Mouse (Mus musculus) cerebellum, postnatal 25 days (tissue): Measurements from ENCODE around the gene Olfr1265.

Experiments used
- DNase-seq, 2 experiments: peaks; one replicate each; pipeline ENCODE4 v3.0.0; 2021; ENCODE audit warnings: mixed read lengths in 2 of 2

Gene Olfr1265

GRCm38 (mm10) chr2:90035037-90035436 lies at the start of gene Olfr1265:
Gene Olfr1265 (plus strand): TSS chr2:90035337.
- DNase-seq: no peak

- no peak for DNase-seq
Measured at GRCm38 (mm10) chr2:89990921-89991320, 44.2 kb upstream of the Olfr1265 start, which contains the start of gene Olfr1261. Gene Olfr1261 (plus strand): TSS chr2:89991221.

- no peak for DNase-seq
Measured at GRCm38 (mm10) chr2:89999845-90000244, 35.3 kb upstream of the Olfr1265 start, which contains the start of gene Olfr1262. Gene Olfr1262 (plus strand): TSS chr2:90000145.

- DNase-seq: no peak
Measured at GRCm38 (mm10) chr2:90011831-90012230, 23.3 kb upstream of the Olfr1265 start, which contains the start of gene Olfr1263. Gene Olfr1263 (plus strand): TSS chr2:90012131.

DNA sequence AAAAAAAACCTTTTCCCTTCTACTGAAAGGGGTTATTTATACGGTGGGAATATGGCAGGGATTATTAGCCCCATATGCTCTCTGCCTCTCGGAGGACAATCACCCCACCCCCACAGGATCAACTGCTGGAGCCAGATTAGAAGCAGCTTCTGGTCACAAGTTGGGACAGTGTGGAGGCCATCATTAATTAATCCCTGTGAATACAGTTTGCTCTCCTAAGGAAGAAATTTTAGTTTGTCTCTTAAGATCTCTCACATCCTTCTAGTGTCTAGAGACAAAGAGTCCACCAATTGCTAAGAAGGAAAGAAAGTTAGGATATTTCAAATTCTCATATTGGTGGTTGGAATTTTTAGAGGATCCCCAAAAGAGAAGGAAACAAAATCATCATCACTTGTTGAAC lies 9.7 kb upstream of the Olfr1265 start, which contains the start of gene Olfr1264:
TSS of gene Olfr1264 (minus strand) at position 101 of the 400 bp plus-strand sequence.
- no peak for DNase-seq

GRCm38 (mm10) chr2:90063494-90063893 lies 28.4 kb downstream of the Olfr1265 start, which contains the start of gene Olfr140:
Gene Olfr140 (minus strand): TSS chr2:90063594.
- no peak for DNase-seq

DNA sequence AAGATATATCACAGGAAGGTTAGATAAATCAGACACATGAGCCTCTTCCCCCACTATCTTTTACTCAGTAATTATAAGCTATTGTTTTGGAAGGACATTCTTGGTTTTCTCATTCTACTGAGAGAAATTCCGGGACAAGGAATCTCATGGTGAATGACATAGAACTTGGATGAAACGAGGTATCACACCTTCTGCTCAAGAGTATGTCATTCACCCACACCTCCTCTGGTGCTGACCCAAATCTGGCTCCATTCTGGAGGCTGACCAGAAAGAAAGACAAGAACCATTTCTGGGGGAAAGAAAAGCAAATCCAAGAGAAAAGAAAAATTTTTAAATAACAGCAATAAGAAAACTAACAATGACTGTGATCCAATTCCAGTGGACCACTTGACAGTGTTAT lies 34.9 kb downstream of the Olfr1265 start:
- DNase-seq: no peak
